Mouse (Mus musculus) layer of hippocampus, postnatal 14 days (tissue): ENCODE measurements at regions not wholly inside any gene's neighbourhood (a gene's known extent, or its start where the extent isn't known, plus 50 kb on each side); places are given as distances from the start of the nearest gene placed in this dataset.
A peak's percentile ranks its signal among the peaks of the same experiment; 100 is the strongest.

Source experiments
- DNase-seq, 2 experiments: peaks; one replicate each; pipeline ENCODE4 v3.0.0; 2021 to 2022; ENCODE audit warnings: low spot score in 2 of 2, mixed read lengths in 1 of 2

GRCm38 (mm10) chrX:131568026-131568425 lies 1818.5 kb downstream of the Diaph2 start:
- peak in 1 of 2 experiments; percentile 52 for DNase-seq

GRCm38 (mm10) chrX:131583040-131583439 lies 1833.5 kb downstream of the Diaph2 start:
- DNase-seq = no peak
